Mouse (Mus musculus) heart, embryonic 15.5 days (tissue): ENCODE results near the gene Sstr2. TPM values are rescaled to one million over a fixed set of nuclear protein-coding genes. Genes with fewer than 3 reads are reported as not detected.

Experiments
- ATAC-seq: fragments of 200-750 bp; cut with Nextera tagmentation; replicated peaks from 2 replicates; pipeline ENCODE4 v1.8.0; 2017; ENCODE audit warnings: low read depth, moderate TSS enrichment; ENCODE audit not compliant: insufficient number of reproducible peaks, insufficient read depth, low FRiP score
- H3K27ac ChIP-seq: fragments of 300-500 bp; sonication (generic); 2 replicates; pipeline ENCODE4 v1.5.1; 2015; ENCODE audit warnings: mild to moderate bottlenecking, inconsistent platforms
- H3K27me3 ChIP-seq: fragments of 300-500 bp; sonication (generic); 2 replicates; pipeline ENCODE4 v1.6.1; 2015; ENCODE audit warnings: inconsistent platforms
- H3K36me3 ChIP-seq: fragments of 300-500 bp; sonication (generic); 2 replicates; pipeline ENCODE4 v1.6.1; 2015; ENCODE audit warnings: mild to moderate bottlenecking, inconsistent platforms
- H3K4me1 ChIP-seq: fragments of 300-500 bp; sonication (generic); replicated peaks from 2 replicates; pipeline ENCODE4 v1.6.1; 2015; ENCODE audit warnings: inconsistent platforms
- H3K4me2 ChIP-seq: fragments of 300-500 bp; sonication (generic); 2 replicates; pipeline ENCODE4 v1.6.1; 2015; ENCODE audit warnings: inconsistent platforms, mild to moderate bottlenecking, moderate library complexity
- H3K4me3 ChIP-seq: fragments of 300-500 bp; sonication (generic); 2 replicates; pipeline ENCODE4 v1.5.1; 2015; ENCODE audit warnings: mild to moderate bottlenecking, inconsistent platforms
- H3K9ac ChIP-seq: fragments of 300-500 bp; sonication (generic); 2 replicates; pipeline ENCODE4 v1.6.1; 2015; ENCODE audit warnings: mild to moderate bottlenecking, inconsistent platforms
- H3K9me3 ChIP-seq: fragments of 300-500 bp; sonication (generic); replicated peaks from 2 replicates; pipeline ENCODE4 v1.6.1; 2016; ENCODE audit warnings: inconsistent platforms
- WGBS: fragments of 180-500 bp; shearing (Covaris S2); methylation state at CpG from one replicate; pipeline ENCODE4 v1.1.7; 2015; ENCODE audit warnings: mixed read lengths; 5-methylcytosine and 5-hydroxymethylcytosine counted together
- polyA plus RNA-seq: library from polyadenylated mRNA; unstranded; fragments of >200 nt; fragmentation: Nextera tagmentation; extraction: Ambion mirVana; gene quantifications from 2 replicates; pipeline ENCODE4 v1.2.1, GENCODE M21; 2015

Sstr2 gene
- polyA plus RNA-seq, 1 experiment from 2014 or later: 0.24 TPM

DNA sequence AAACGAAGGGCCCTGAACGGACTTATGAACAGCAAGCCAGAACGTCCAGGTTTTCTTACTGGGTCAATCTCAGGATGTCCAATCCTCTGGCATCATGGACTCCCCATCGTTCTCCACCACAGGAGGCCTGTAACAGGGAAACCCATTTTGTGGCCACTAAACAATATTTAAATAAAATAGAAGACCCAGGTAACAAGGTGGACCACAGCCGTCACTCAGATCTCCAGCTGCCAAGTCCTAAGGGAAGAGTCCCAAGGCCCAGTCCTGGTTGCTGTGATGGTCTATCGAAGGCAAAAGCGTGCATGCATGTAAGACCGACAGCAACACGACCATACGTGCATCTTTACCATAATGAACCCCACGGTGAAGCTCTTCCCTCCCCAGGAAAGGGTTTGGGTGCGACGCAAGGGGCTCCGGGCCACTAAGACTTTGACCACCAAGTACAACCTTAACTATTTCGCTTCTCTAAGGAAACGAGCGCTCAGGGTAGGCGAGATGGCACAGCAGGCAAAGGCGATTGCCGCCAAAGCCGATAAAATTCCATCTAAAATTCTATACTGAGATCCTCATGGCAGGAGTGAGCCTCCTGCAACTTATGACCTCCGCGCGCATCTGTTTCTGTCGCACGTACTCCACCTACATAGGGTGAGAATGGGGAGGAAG is 29.7 kb downstream of the Sstr2 start, which contains the start of gene Cog1:
Gene Cog1 (plus strand): TSS at position 480 of the 663 bp plus-strand sequence.
- Histone ChIP-seq H3K36me3 (peaks cover 17% of the 10 kb centered on the region), H3K4me3 (peak within 1 kb of the TSS; percentile 87), H3K4me2 (peak within 1 kb of the TSS; percentile 71), H3K4me1 (peaks cover 15% of the 10 kb centered on the region), H3K27ac (peak within 1 kb of the TSS; percentile 80), H3K27me3 (no peaks in the 10 kb centered on the region), H3K9me3 (no peaks in the 10 kb centered on the region), H3K9ac (peak within 1 kb of the TSS; percentile 92)
- ATAC-seq: no peak
- WGBS: 37% methylated on average over 26 of the region's 26 CpGs

GRCm38 (mm10) chr11:113649353-113650210 is 30.4 kb downstream of the Sstr2 start, which contains the start of gene Slc39a11:
Gene Slc39a11 (minus strand): TSS chr11:113650079.
- H3K36me3 ChIP-seq: peaks cover 24% of the 10 kb centered on the region
- H3K9me3 ChIP-seq: no peaks in the 10 kb centered on the region
- WGBS: under 1% methylated on average over 89 of the region's 91 CpGs
- no peaks in the 10 kb centered on the region for H3K27me3 ChIP-seq
- H3K4me1 ChIP-seq: peaks cover 15% of the 10 kb centered on the region
- H3K4me3 ChIP-seq: peak within 1 kb of the TSS; percentile 87
- peak within 1 kb of the TSS; percentile 71 for H3K4me2 ChIP-seq
- peak; percentile 59 for ATAC-seq
- H3K27ac ChIP-seq: peak within 1 kb of the TSS; percentile 80
- H3K9ac ChIP-seq: peak within 1 kb of the TSS; percentile 92

DNA sequence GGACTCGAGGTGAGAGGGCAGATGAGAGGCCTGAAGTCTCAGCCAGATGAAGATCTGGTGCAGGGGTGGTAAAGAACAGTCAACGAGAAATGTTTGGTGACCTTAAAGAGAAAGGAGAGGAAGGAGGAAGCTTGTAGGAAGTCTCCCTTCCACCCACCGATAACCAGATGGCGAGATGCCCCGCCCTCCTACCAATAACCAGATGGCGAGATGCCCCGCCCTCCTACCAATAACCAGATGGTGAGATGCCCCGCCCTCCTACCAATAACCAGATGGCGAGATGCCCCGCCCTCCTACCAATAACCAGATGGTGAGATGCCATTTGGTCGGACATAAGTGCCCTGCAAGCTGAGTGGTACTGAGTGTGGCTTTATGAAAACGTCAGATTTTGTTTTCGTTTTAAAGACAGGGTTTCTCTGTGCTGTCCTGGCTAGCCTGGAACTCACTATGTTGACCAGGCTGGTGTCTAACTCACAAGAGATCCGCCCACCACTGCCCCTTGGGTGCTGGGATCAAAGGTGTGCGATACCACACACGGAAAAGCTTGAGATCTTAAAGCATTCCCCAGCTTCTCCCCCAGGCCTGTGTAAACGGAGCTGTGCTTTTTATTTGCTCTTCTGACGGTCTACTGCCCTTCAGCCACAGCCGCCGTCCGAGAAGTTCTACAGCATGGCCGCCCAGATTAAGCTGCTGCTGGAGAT is 32.2 kb downstream of the Sstr2 start:
- ATAC-seq: no peak
- Histone ChIP-seq H3K27ac (no peak overlapping the region), H3K9ac (no peak overlapping the region), H3K4me2 (no peak overlapping the region), H3K4me1 (peaks cover 15% of the 10 kb centered on the region), H3K27me3 (no peaks in the 10 kb centered on the region), H3K36me3 (peaks cover 42% of the 10 kb centered on the region), H3K4me3 (no peak overlapping the region), H3K9me3 (no peaks in the 10 kb centered on the region)
- WGBS: 75% methylated on average over 22 of the region's 22 CpGs

GRCm38 (mm10) chr11:113651907-113652273 is 32.7 kb downstream of the Sstr2 start:
- Histone ChIP-seq H3K9me3 (no peaks in the 10 kb centered on the region), H3K27ac (no peak overlapping the region), H3K4me3 (no peak overlapping the region), H3K4me1 (peaks cover 15% of the 10 kb centered on the region), H3K4me2 (no peak overlapping the region), H3K36me3 (peaks cover 47% of the 10 kb centered on the region), H3K9ac (no peak overlapping the region), H3K27me3 (no peaks in the 10 kb centered on the region)
- ATAC-seq: no peak
- WGBS: 51% methylated on average over 8 of the region's 8 CpGs

- Histone ChIP-seq H3K4me1 (peaks cover 15% of the 10 kb centered on the region), H3K9ac (no peak overlapping the region), H3K9me3 (no peaks in the 10 kb centered on the region), H3K4me2 (no peak overlapping the region), H3K4me3 (no peak overlapping the region), H3K27ac (no peak overlapping the region), H3K36me3 (peaks cover 53% of the 10 kb centered on the region), H3K27me3 (no peaks in the 10 kb centered on the region)
- 93% methylated on average over 6 of the region's 6 CpGs for WGBS
- ATAC-seq: no peak
Measured at GRCm38 (mm10) chr11:113652516-113652915, 33.4 kb downstream of the Sstr2 start.

DNA sequence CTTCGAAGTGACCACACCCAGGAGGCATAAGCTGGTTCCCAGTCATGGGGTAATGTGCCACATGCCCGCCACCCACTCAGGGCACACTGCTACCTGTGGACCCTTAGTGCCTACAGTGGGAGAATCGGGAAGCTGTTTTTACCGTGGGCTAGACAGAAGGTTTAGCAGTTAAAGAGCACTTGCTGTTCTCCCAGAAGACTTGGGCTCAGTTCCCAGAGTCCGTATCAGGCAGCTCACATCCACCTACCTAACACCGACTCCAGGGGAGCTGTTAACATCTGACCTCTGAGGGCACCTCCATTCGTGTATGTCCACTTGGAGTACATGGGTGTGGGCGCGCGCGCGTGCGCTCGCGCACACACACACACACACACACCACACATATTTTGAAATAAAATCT is 35.0 kb downstream of the Sstr2 start:
- Histone ChIP-seq H3K4me2 (no peak overlapping the region), H3K36me3 (peaks cover 67% of the 10 kb centered on the region), H3K9ac (no peak overlapping the region), H3K4me3 (no peak overlapping the region), H3K4me1 (peaks cover 10% of the 10 kb centered on the region), H3K27me3 (no peaks in the 10 kb centered on the region), H3K27ac (no peak overlapping the region), H3K9me3 (no peaks in the 10 kb centered on the region)
- WGBS: 91% methylated on average over 15 of the region's 15 CpGs
- no peak for ATAC-seq

GRCm38 (mm10) chr11:113654561-113655270 is 35.6 kb downstream of the Sstr2 start:
- Histone ChIP-seq H3K36me3 (peaks cover 72% of the 10 kb centered on the region), H3K4me1 (peaks cover 10% of the 10 kb centered on the region)
- 75% methylated on average over 18 of the region's 18 CpGs for WGBS

GRCm38 (mm10) chr11:113656511-113656932 is 37.4 kb downstream of the Sstr2 start:
- Histone ChIP-seq H3K27me3 (no peaks in the 10 kb centered on the region), H3K4me3 (no peak overlapping the region), H3K36me3 (peaks cover 89% of the 10 kb centered on the region), H3K27ac (no peak overlapping the region), H3K9ac (no peak overlapping the region), H3K9me3 (no peaks in the 10 kb centered on the region), H3K4me2 (no peak overlapping the region), H3K4me1 (no peaks in the 10 kb centered on the region)
- 84% methylated on average over 8 of the region's 8 CpGs for WGBS
- ATAC-seq: no peak

More at GRCm38 (mm10) chr11:113654561-113655270, 35.6 kb downstream of the Sstr2 start:
- no peaks in the 10 kb centered on the region for H3K27me3 ChIP-seq
- no peak overlapping the region for H3K9ac ChIP-seq
- no peak for ATAC-seq
- H3K4me2 ChIP-seq: no peak overlapping the region
- H3K9me3 ChIP-seq: no peaks in the 10 kb centered on the region
- no peak overlapping the region for H3K27ac ChIP-seq
- H3K4me3 ChIP-seq: no peak overlapping the region

GRCm38 (mm10) chr11:113657221-113657620 is 38.1 kb downstream of the Sstr2 start:
- H3K4me1 ChIP-seq: no peaks in the 10 kb centered on the region
- WGBS: 65% methylated on average over 4 of the region's 4 CpGs
- no peak for ATAC-seq
- peaks cover 95% of the 10 kb centered on the region for H3K36me3 ChIP-seq
- no peak overlapping the region for H3K9ac ChIP-seq
- H3K9me3 ChIP-seq: no peaks in the 10 kb centered on the region
- no peak overlapping the region for H3K4me3 ChIP-seq
- no peak overlapping the region for H3K27ac ChIP-seq
- no peak overlapping the region for H3K4me2 ChIP-seq
- H3K27me3 ChIP-seq: no peaks in the 10 kb centered on the region

GRCm38 (mm10) chr11:113658319-113658718 is 39.2 kb downstream of the Sstr2 start:
- no peaks in the 10 kb centered on the region for H3K27me3 ChIP-seq
- WGBS: 82% methylated on average over 8 of the region's 8 CpGs

More at GRCm38 (mm10) chr11:113658319-113658718, 39.2 kb downstream of the Sstr2 start:
- Histone ChIP-seq H3K4me2 (no peak overlapping the region), H3K4me1 (no peaks in the 10 kb centered on the region), H3K4me3 (no peak overlapping the region), H3K36me3 (peaks cover 92% of the 10 kb centered on the region), H3K9me3 (no peaks in the 10 kb centered on the region), H3K27ac (no peak overlapping the region), H3K9ac (no peak overlapping the region)
- ATAC-seq: no peak
